In genomic region chr1:172012030-172012429, GRCm38 (mm10) we compare ENCODE assay signal across 10 mouse cellular contexts. TPM values are rescaled to one million over a fixed set of nuclear protein-coding genes. Genes with fewer than 3 reads are reported as not detected.
DNase-seq lines count a peak whose midpoint lies in the region; ATAC-seq and TF ChIP-seq lines count a peak whose summit lies in the region.
"Had no signal": no experiment of that assay in that cellular context is flagged by ENCODE, and none has a peak within 500 bp of the region (broad histone marks: within the 10 kb centered on the region; RNA-seq: fewer than 3 reads in every experiment).

No protein-coding gene starts in this region.

- H3K4me1 ChIP-seq in CH12.LX (ENCODE audit: control insufficient read depth in 1 of 2, insufficient read depth in 2 of 2) = peaks cover 0 to 12% of the 10 kb centered on the region in 2 experiments; a peak in 2 of 4 replicates
- H3K4me1 ChIP-seq in liver, adult 2 months (ENCODE audit: control insufficient read depth, insufficient read depth, low read length) = no peaks in the 10 kb centered on the region
- peaks cover 41% of the 10 kb centered on the region for H3K4me1 ChIP-seq in neural tube, embryonic 11.5 days (ENCODE audit: control insufficient read depth, insufficient read depth, low read length)

- peak; percentile 63 for DNase-seq in CH12.LX (ENCODE audit: extremely low read depth)
- DNase-seq in adipocyte (ENCODE audit: low spot score) = peak; percentile 73
- peak; percentile 58 for DNase-seq in gastrocnemius, postnatal 14 days
- DNase-seq in kidney, adult 9 months = peak; percentile 73
- peak; percentile 10 for DNase-seq in liver, adult 2 months (ENCODE audit: extremely low read depth, low read depth, low spot score)
- DNase-seq in neural tube, embryonic 11.5 days (ENCODE audit: low spot score) = peak; percentile 80
- DNase-seq in thymus, postnatal 4 days = peak; percentile 80

- peak; percentile 39 to 72; a peak in 3 of 4 replicates for TF ChIP-seq CTCF in CH12.LX (conservative IDR thresholded peaks at IDR 0.05 in 1 of 2, IDR thresholded peaks at IDR 0.05 in 1 of 2; ENCODE audit: low read depth in 2 of 2, low read length in 2 of 2)
- TF ChIP-seq CTCF in liver, adult 2 months (IDR thresholded peaks at IDR 0.05; ENCODE audit: low read depth, low read length) = peak; percentile 76

- TF ChIP-seq EP300 in CH12.LX (IDR thresholded peaks at IDR 0.05; ENCODE audit: low read length) = no peak

- TF ChIP-seq POLR2A in CH12.LX (IDR thresholded peaks at IDR 0.05; ENCODE audit: low read depth, low read length) = no peak
- no peak for TF ChIP-seq POLR2A in liver, adult 2 months (IDR thresholded peaks at IDR 0.05; ENCODE audit: extremely low read depth, insufficient read depth, low read length)

- peak; percentile 89 for ATAC-seq in common myeloid progenitor, adult 5-6 weeks (replicated peaks; ENCODE audit: low read depth, poor library complexity, severe bottlenecking)
- no peak for ATAC-seq in neural tube, embryonic 11.5 days (ENCODE audit: insufficient read depth, low FRiP score, low TSS enrichment)

- no peak overlapping the region for H3K27ac ChIP-seq in CH12.LX (ENCODE audit: insufficient read depth, low read depth)
- no peak overlapping the region for H3K27ac ChIP-seq in liver, adult 2 months (replicated peaks; ENCODE audit: insufficient read depth, low read depth, low read length)
- H3K27ac ChIP-seq in neural tube, embryonic 11.5 days (ENCODE audit: low read depth, low read length) = no peak overlapping the region

- no peaks in the 10 kb centered on the region for H3K9me3 ChIP-seq in CH12.LX (replicated peaks; ENCODE audit: low read length)
- H3K9me3 ChIP-seq in neural tube, embryonic 11.5 days (ENCODE audit: control insufficient read depth, low read length) = no peaks in the 10 kb centered on the region

- intact Hi-C loops in gastrocnemius, postnatal 14 days (cut with DNase I; ENCODE audit: low total_unique reads) = no loop called here

- no peak overlapping the region for H3K4me3 ChIP-seq in CH12.LX (replicated peaks in 1 of 3; ENCODE audit: low read depth in 2 of 3, low read length in 2 of 3, poor library complexity in 1 of 3)
- H3K4me3 ChIP-seq in liver, adult 2 months (ENCODE audit: insufficient read depth, low read depth, low read length) = no peak overlapping the region
- H3K4me3 ChIP-seq in neural tube, embryonic 11.5 days (ENCODE audit: low read depth, low read length) = no peak overlapping the region

- H3K9ac ChIP-seq in CH12.LX (ENCODE audit: insufficient read depth, low read depth) = no peak overlapping the region
- H3K9ac ChIP-seq in liver, adult 2 months (ENCODE audit: low read depth, low read length) = no peak overlapping the region
- no peak overlapping the region for H3K9ac ChIP-seq in neural tube, embryonic 11.5 days (ENCODE audit: low read length)

- H3K4me2 ChIP-seq in CH12.LX (ENCODE audit: insufficient read depth, low read depth, poor library complexity, severe bottlenecking) = no peak overlapping the region
- H3K4me2 ChIP-seq in neural tube, embryonic 11.5 days (ENCODE audit: low read depth) = no peak overlapping the region

- in situ Hi-C loops in CH12.LX (cut with MboI; ENCODE audit: low pct_ligation_motif_present, low pct_unique_long_range_greater_than_20kb, low sequenced_read_pairs) = no loop called here

- peak; percentile 36 for TF ChIP-seq RAD21 in CH12.LX (IDR thresholded peaks at IDR 0.05; ENCODE audit: low read depth, low read length)

- dilution Hi-C loops in CH12.LX (cut with MboI; ENCODE audit: extremely low pct_ligation_motif_present, extremely low pct_unique_long_range_greater_than_20kb, low sequenced_read_pairs) = no loop called here

- H3K36me3 ChIP-seq in CH12.LX (replicated peaks in 1 of 2; ENCODE audit: control insufficient read depth in 1 of 2, insufficient read depth in 1 of 2, low read length in 1 of 2) = peaks cover 15 to 59% of the 10 kb centered on the region in 2 experiments
- H3K36me3 ChIP-seq in liver, adult 2 months (ENCODE audit: control insufficient read depth, insufficient read depth, low read length) = no peaks in the 10 kb centered on the region
- peaks cover 38% of the 10 kb centered on the region for H3K36me3 ChIP-seq in neural tube, embryonic 11.5 days (ENCODE audit: control insufficient read depth, insufficient read depth, low read length)

- no peaks in the 10 kb centered on the region for H3K79me2 ChIP-seq in CH12.LX (replicated peaks; ENCODE audit: control insufficient read depth, extremely low read depth, insufficient read depth, poor library complexity, severe bottlenecking)
- no peaks in the 10 kb centered on the region for H3K79me2 ChIP-seq in liver, adult 2 months (ENCODE audit: control insufficient read depth, insufficient read depth, low read length)

- no peaks in the 10 kb centered on the region for H3K27me3 ChIP-seq in CH12.LX (replicated peaks)
- no peaks in the 10 kb centered on the region for H3K27me3 ChIP-seq in liver, adult 2 months (ENCODE audit: control insufficient read depth, insufficient read depth, low read length)
- no peaks in the 10 kb centered on the region for H3K27me3 ChIP-seq in neural tube, embryonic 11.5 days (ENCODE audit: control insufficient read depth, insufficient read depth, low read length)

- 15% methylated on average over 5 of the region's 5 CpGs for WGBS in liver, adult 2 months
- 23% methylated on average over 5 of the region's 5 CpGs for WGBS in neural tube, embryonic 11.5 days

TF ChIP-seq in CH12.LX, 34 proteins besides CTCF, POLR2A, EP300 and RAD21:
- TF ChIP-seq SMC3 (IDR thresholded peaks at IDR 0.05; ENCODE audit: low read depth, low read length) (peak; percentile 67), BHLHE40 (IDR thresholded peaks at IDR 0.05; ENCODE audit: low read depth, low read length) (no peak)

RNA-seq across cellular contexts. Expression of gene Vangl2, which starts 16.2 kb away (rescaled TPM):
- total RNA-seq in CH12.LX (2012; rRNA removed) = 5.0 and 7.3 TPM in 2 replicates
- 3.6 and 4.1 TPM in 2 replicates for total RNA-seq in CH12.LX (2014; rRNA removed)
- polyA plus RNA-seq in CH12.LX (2012; ENCODE audit: insufficient read length, low read depth) = 7.9 and 9.4 TPM in 2 replicates
- 3.0 and 3.2 TPM in 2 replicates for total RNA-seq in common myeloid progenitor, adult 5-6 weeks (2017)
- 1 to 10 TPM; 1.9 to 2.6 TPM for total RNA-seq in gastrocnemius, postnatal 14 days (2021)
- 0.20 and 0.28 TPM in 2 replicates for total RNA-seq in liver, adult 2 months (2014; rRNA removed)
- 0.49 and 0.55 TPM in 2 replicates for polyA plus RNA-seq in liver, adult 2 months (2012; rRNA removed)
- 62.0 and 69.0 TPM in 2 replicates for polyA plus RNA-seq in neural tube, embryonic 11.5 days (2014; fragmentation: Nextera tagmentation; extraction: Ambion mirVana)

RNA-seq across cellular contexts. Expression of gene Nhlh1, which starts 45.3 kb away (rescaled TPM):
- total RNA-seq in CH12.LX (2012; rRNA removed) (not detected in 2 replicates), CH12.LX (2014; rRNA removed) (not detected in 2 replicates)
- polyA plus RNA-seq in CH12.LX (2012; ENCODE audit: insufficient read length, low read depth) = 0.16 TPM in 1 of 2 replicates, not detected in the other
- not detected in 2 replicates for total RNA-seq in common myeloid progenitor, adult 5-6 weeks (2017)
- total RNA-seq in gastrocnemius, postnatal 14 days (2021) = not detected
- not detected in 2 replicates for total RNA-seq in liver, adult 2 months (2014; rRNA removed)
- not detected in 2 replicates for polyA plus RNA-seq in liver, adult 2 months (2012; rRNA removed)
- polyA plus RNA-seq in neural tube, embryonic 11.5 days (2014; fragmentation: Nextera tagmentation; extraction: Ambion mirVana) = 13.8 and 15.7 TPM in 2 replicates
- polyA plus RNA-seq: heart, embryonic 14.5 days; stomach, embryonic 16.5 days had no signal

Comparison
In these comparisons a context has a peak if more than half of its experiments do, and no peak if none do; other contexts are left out.
1. DNase-seq: peak in every context shown above with its lines; median percentile 80 in neural tube, embryonic 11.5 days; 80 in thymus, postnatal 4 days; 73 in adipocyte; 73 in kidney, adult 9 months; 63 in CH12.LX; 58 in gastrocnemius, postnatal 14 days; 10 in liver, adult 2 months.